Mouse (Mus musculus): ENCODE measurements around the gene Fam241a.

Fam241a gene

DNA sequence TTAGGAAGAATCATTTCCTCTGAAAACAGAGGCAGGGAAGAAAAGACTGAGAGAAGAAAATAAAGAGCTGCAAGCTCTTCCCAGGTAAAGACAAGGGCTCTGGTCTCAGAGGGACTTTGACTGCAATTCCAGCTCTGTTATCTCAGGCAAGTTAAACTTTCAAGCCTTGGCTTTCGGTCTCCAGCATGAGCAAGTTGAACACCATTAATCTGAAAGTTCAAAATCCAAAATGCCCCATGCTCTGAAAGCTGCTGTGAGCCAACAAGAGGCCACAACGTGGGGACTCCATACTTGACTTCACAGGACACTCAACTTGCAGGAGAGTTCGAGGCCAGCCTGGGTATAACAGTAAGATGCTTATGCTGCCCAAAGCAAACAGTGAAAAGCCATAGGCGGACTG lies 62.1 kb downstream of the Fam241a start:
- DNase-seq, result no peak

DNA sequence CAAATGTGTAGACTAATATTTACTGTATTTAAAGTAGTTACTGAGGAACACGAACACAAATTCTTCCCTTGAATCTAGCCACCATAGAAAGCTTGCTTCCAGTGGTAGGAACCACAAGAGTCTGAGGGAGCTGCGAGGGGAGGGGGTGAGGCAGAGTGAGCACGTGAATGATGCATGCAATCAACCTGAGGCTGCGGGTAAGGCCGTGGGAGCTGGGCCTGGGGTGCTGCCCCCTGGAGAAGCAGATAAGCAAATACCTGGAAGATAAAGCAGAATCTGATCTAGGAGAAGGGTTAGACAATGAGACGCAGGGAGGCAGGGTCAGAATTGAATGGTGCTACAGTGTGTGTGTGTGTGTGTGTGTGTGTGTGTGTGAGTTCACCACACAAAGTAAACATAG lies 65.0 kb downstream of the Fam241a start:
- no peak for DNase-seq

DNA sequence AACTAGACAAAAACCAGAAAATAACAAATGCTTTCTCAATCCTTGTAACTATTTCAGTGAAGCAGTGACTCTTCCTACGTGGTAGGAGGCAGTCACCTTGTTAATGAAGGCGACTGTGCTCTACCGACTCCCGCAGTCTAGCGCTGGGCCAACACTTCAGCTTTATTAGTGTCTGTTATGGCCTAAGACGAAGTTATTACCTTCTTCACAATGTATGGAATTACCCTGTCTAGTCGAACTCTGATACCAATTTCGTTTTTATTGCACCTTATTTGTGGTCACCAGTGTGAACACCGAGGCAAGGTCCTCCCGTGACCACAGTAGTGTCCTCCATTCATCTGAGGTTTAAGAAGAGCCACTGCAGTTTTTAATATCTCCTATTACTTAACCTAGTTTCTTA lies 65.9 kb downstream of the Fam241a start:
- DNase-seq, result no peak

DNA sequence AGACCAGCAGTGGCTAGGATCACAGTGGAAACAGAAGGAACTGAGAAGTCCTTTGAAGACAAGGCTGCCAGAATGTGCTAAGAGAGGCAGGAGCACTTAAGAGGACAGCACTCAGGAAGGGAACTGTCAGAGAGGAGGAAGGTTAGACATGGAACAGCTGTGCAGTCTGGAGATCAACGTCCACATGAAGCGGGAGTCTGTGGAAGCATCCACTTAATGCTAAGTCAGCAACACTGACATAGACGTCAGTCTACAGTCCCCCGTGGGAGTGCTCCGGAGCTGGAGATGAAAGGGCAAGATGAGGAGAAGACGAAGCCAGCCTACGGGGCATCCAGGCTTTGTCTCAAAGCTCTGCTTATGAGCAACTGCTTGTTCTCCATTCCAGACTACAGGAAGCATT lies 69.0 kb downstream of the Fam241a start:
- no peak for DNase-seq

DNA sequence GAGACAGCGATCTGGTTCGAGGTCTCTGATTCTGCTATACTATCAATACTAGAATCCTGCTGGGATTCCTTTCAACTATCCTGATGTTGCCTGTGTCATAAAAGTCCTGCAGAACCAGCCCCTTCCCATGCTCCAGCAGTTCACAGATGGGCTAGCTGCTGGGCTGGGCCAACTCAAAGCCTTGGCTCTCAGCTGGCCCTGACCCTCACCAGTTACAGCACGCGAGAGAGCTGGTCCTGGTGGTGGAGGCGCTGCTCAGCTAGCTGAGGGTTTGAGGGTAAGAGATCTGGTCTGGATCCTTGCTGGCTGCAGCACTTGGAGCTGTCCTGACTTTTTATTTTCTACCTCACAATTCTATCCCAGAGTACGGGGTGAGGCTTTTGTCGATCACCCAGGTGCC lies 69.6 kb downstream of the Fam241a start:
- DNase-seq, result no peak

DNA sequence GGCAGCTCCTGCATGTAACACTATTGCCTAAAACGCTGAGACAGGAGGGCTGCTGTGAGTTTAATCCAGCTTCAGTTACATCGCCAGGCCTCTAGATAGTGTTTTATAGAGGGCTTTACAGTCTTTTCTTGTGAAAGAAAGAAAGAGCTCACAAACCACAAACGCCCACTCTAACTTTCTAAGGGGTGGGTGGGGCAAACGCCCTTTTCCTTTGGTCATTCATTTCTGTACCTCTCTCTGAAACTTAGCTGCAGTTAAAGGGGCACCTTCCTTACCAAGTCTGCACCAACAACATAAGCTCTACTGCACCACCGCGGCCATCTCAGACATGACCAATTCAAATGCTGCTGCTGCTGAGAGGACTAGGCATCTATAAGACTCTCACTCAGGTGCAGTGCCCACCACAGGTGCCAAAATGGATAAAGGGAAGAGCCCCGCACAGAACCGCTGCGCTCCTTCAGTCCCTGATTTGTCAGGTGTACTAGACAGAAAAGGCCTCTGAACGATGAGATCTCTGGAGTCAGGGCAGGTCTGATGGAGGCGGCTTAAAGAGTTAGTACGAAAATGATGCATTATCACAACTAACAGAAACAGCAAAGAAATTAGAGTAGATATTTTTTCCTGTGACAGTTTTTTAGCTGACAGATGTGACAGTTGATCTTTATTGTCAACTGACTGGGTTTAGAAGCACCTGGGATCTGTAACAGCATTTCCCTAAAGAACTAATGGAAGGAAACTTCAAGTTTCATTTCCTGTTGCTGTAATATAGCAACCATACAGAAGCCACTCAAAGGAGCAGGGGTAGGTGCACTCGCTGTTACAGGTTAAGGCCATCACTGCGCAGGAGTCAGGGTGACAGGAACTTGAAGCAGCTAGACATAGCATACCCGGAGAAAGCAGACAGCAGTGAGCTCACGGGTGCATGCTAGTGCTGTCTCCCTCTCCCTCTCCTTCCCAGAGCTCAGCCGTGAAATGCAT lies 71.9 kb downstream of the Fam241a start:
- peak; percentile 24 to 34 for DNase-seq

DNA sequence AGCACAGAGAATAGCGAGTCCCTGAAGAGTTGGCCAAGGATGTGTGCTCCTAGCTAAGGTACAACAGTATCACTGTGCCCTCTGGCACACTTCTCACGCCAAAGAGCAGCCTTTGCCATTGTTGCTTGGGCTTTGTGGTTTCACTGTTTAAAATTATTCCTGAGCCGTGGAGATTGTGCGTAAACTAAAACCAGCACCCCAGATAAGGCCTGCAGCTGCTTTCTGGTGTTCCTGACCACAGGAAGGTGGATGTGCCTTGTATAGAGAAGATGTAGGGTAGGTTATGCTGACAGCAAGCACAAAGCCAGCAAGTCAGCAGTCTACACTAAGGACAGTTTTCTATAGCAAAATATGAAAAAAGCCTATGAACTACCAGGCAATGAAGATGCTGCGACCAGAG lies 74.9 kb downstream of the Fam241a start:
- DNase-seq, result no peak

DNA sequence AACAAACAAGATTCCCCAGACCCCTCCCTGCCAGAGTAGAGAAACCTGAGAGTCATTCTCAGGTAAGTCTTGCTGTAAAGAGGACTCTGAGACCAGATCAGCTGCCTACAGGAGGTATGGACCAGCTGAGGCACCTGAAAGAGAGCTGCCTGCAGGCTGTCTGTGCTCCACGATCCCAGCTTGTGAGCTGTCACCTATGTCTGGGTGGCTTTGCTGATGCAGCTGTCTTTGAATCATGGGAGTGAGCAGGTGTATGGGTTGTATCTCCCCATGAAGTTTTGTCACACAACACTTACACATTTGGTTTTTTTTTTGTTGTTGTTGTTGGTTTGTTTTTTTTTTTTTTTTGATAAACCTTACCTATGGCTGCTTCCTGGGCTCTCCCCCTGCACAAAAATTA lies 75.7 kb downstream of the Fam241a start:
- DNase-seq, result no peak
